Mouse (Mus musculus) layer of hippocampus, adult 2 months (tissue): Measurements from ENCODE around the gene 1110004F10Rik. TPM values are rescaled to one million over a fixed set of nuclear protein-coding genes. Genes with fewer than 3 reads are reported as not detected.

Experiments used
- DNase-seq, 2 experiments: peaks; one replicate each; pipeline ENCODE4 v3.0.0; 2022; ENCODE audit warnings: low spot score in 2 of 2
- H3K27ac ChIP-seq: fragments of 200-600 bp; 2 replicates; pipeline ENCODE4 v1.8.1; 2022
- H3K4me3 ChIP-seq: fragments of 200-600 bp; 2 replicates; pipeline ENCODE4 v1.8.1; 2022; ENCODE audit warnings: mild to moderate bottlenecking
- CTCF ChIP-seq: fragments of 200-600 bp; conservative IDR thresholded peaks from 2 replicates; pipeline ENCODE4 v1.8.1; 2022; ENCODE audit warnings: antibody characterized with exemption, mild to moderate bottlenecking, moderate library complexity
- long read RNA-seq, 2 experiments: library from polyadenylated mRNA; stranded (forward); transcript quantifications; one replicate each; pipeline ENCODE4 v2.0.0; 2021; ENCODE audit warnings: borderline mapping rate in 2 of 2
- total RNA-seq, 2 experiments: library from RNA; stranded (reverse); gene quantifications; 2 replicates each; pipeline ENCODE4 v1.2.3; 2021

The 1110004F10Rik gene
- 100 to 1,000 TPM; 101 to 106 TPM for total RNA-seq
- long read RNA-seq, experiment 1, transcript 1110004F10Rik-201 (5 exons, 1,479 nt): major isoform, 122 of 138 reads
- long read RNA-seq, experiment 1, partial matches to known transcripts: 11 of 138 reads
- long read RNA-seq, experiment 1, other reads (novel, unspliced or antisense): 5 of 138 reads
- long read RNA-seq, experiment 2, transcript 1110004F10Rik-201 (5 exons, 1,479 nt): major isoform, 174 of 200 reads
- long read RNA-seq, experiment 2, partial matches to known transcripts: 11 of 200 reads
- long read RNA-seq, experiment 2, other reads (novel, unspliced or antisense): 8 of 200 reads

DNA sequence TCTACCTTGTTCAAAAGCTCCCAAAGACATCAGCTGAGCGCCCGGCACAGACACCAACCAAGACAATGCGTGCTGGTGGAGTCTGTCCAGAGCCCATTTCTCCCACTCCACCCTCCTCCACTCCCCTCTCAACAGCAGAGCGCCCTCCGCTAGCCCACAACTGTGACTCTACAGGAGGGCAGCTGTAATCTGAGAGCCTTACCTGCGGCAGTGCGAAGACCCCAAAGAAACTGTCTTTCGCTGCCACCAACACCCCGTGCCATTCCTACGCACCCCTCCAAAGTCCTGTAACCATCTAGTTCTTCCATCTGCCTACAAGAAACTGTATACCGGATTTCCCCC is at the start of gene 1110004F10Rik:
Gene 1110004F10Rik (plus strand): TSS at position 202 of the 342 bp plus-strand sequence.
- no peak for DNase-seq
- Histone ChIP-seq H3K4me3 (peak within 1 kb of the TSS; percentile 59), H3K27ac (peak within 1 kb of the TSS; percentile 71)
- TF ChIP-seq CTCF: no peak

DNA sequence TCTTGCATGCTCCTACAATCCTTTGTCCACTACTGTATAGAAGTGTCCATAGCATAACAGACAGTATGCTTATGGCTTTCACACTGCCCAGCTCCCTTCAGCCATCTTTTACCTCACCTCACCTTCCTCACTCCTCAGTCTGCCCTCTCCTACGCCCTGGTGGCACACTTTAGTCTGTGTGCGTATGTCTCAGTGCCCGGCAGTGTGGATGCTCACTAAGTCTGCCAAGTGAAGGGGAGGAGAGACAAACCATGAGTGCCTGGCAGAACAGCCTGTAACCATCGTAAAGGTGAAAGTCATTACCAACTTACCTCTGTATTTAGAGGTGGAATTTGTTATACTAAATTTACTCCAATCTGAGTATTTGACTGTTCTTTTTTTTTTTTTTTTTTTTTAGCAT is 36.5 kb upstream of the 1110004F10Rik start:
- no peak overlapping the region for H3K27ac ChIP-seq
- no peak for TF ChIP-seq CTCF
- H3K4me3 ChIP-seq: no peak overlapping the region
- DNase-seq: no peak

DNA sequence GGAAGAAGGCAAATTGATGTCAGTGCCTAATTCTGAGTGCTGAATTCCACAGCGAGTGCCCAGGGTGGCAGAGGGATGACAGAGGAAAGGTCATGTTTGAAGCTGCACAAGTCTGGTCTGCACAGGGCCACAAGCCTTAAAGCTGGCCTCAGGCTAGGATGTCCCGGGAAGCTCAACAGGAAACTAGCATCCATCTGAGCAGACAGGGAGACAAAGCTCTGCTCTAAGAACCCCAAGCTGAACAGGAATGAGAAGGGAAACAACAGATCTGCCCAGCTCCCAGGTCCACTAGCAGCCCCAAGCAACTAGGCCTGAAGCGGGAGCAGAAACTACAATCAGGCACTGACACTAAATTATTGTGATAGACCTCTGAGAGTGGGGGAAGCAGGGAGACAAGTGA is 9.2 kb upstream of the 1110004F10Rik start:
- no peak for TF ChIP-seq CTCF
- Histone ChIP-seq H3K27ac (peak overlapping the region; percentile 85; the same call in 1 of the 2 replicates), H3K4me3 (peak overlapping the region; percentile 9; the same call in 1 of the 2 replicates)
- no peak for DNase-seq

DNA sequence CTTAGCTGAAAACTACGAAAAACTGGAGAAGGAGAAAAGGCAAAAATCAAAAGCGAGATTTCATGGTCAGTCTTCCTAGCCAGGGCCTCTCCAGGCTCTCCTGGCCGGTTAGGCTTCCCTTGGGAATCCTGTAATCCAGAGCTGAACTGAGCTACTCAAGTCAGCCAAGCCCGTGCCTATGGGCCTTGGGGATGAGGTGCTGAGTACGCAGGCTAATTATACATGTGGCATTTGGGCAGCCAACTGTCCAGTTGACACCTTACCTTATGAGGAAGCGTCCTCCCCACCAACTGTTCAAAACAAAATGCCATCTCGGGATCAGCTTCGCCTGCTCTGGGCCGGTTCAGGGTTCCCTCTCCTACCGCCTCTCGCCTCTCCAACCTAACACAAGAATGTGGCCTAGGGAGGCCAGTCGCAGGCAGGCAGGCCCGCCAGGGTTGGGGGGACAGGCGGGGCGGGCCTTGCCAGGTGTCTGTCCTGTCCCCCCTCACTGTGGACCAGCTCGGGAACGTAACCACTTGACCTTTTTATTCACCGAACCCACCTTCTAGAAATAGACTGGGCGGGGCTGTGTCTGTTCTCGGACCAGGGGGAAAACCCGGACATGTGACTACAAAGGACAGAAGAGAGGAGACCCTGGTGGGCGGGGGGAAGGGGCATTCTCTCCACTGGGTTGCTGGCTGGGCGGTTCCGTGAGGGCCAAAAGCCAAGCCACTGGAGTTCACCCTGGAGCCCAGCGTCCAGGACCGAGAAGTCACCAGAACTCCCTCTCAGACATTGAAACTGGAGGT is 8.4 kb upstream of the 1110004F10Rik start:
- no peak for TF ChIP-seq CTCF
- DNase-seq: no peak
- H3K4me3 ChIP-seq: peak overlapping the region; percentile 58
- H3K27ac ChIP-seq: peak overlapping the region; percentile 85

DNA sequence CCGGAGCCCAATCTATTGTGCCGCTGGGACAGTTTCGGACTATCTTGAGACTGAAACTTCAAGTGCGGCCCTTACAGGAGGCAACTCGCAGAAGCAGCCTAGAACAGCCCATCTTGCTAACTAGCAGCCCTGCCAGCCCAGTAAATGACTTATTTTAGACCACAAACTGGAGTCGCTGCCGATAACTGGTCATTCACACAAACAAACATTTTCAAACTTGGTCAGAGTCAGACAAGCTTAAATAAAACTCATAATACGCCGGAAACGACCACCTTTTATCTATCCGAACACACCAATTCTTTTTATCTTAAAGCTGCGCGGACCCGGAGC is 7.8 kb upstream of the 1110004F10Rik start:
- peak overlapping the region; percentile 58 for H3K4me3 ChIP-seq
- TF ChIP-seq CTCF: no peak
- DNase-seq: no peak
- H3K27ac ChIP-seq: peak overlapping the region; percentile 85

DNA sequence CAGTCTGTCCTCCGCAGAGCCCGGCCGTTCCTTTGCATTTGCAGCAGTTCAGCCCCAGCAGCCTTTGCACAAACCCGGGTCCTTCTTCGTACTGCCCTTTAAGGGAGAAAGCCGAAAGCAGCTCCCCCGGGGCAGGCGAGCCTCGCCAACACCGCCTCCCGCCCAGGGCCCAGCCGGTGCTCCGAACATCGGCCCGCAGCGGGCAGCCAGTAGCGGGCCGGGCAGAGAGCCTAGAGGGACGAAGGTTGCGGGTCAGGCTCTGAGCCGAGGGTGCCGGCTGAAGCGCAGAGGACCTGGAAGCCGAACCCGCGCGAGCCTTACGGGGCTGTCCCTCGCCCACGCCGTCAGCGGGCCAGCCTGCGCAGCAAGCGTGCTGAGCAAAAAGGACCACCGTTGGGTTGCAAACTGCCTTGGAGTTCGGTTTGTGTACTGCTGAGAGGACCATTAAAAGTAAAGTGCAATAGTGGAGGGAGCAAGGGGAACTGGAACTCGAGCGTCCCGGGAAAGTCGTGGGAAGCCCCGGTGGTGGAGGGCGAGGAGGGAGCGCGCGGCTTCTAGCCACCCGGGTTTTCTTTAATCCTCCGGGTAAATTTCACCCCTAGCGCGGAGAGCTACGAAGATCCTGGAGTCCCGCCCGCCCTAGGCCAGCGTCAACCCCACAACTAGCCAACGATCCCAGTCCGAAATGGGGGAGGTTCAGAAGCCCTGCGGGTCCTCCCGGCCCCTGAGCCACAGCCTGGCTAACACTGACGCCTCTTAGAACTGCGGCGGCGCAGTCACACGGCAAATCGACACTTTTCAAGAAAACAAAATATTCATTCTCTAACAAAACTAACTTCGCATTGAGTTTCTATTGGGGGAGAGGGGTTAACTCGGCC is 7.2 kb upstream of the 1110004F10Rik start:
- TF ChIP-seq CTCF: no peak
- no peak for DNase-seq
- peak overlapping the region; percentile 85 for H3K27ac ChIP-seq

DNA sequence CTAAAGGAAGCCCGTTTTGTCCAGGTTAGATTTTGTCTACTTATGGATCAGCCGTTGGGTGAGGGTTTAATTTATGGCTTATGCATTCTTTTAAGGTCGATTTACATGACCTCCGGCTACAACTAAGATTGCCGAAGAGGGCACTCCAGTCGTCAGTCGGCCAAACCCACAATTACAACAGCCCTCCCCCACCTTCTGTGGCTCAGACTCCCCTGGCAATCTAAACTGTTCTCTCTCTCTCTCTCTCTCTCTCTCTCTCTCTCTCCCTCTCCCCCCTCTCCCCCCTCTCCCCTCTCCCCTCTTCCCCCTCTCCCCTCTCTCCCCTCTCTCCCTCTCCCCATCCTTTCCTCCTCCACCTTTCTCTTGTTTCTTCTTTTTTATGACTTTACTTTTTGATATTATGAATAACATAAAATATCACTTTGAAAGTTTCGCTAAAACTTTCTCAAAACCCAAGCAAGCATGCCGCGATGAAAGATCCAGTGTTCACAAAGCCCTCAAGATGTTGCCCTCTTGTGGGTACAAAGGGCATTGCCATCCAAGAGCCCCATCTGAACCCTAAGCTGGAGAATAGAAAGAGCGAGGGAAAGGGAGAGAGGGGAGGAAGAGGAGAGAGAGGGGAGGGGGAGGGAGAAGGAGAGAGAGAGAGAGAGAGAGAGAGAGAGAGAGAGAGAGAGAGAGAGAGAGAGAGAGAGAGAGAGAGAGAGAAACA is 6.4 kb upstream of the 1110004F10Rik start:
- Histone ChIP-seq H3K27ac (peak overlapping the region; percentile 85), H3K4me3 (peak overlapping the region; percentile 58)
- TF ChIP-seq CTCF: peak; percentile 76
- DNase-seq: peak; percentile 62 to 76

More for the DNA sequence above, 7.2 kb upstream of the 1110004F10Rik start:
- H3K4me3 ChIP-seq: peak overlapping the region; percentile 58

DNA sequence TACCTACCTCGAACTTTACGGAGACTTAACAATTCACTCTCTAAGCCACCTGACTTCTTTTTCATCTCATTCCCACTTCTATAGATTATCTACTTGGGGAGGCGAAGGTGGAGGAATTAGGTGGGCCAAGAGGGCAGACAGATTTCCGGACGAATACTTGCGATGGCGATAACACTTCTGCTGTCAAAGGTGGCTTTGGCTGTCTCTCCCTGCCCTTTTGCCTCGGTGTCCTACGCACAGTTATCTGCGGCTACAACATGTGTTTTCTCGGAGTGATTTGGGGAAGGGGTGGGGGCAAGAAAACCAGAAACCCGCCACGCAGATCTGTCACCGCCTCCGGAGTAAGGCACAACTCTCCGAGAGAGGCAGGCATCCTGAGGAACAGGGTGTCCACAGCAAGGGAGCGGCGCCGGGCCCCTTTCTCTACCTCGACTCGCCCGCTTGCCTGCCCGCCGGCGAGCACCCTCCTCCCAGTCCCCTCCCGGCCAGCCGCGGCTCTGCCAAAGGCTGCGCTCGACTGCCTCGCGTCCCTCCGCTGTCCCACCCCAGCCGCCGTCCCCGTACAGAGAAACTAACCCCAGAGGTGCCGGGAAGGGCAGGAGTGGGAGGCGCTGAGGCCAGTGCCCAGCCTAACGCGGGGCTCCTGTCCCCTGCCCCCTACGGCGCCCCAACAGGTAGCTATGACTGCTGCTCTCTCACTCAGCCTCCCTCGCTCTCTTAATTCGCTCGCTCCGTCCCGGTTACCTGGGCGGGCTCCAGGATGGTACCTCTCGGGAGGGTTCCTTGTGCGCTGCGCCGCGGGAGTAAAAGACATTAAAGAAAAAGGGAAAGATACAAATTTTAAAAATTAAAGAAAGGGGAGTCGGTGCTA is 5.6 kb upstream of the 1110004F10Rik start:
- H3K4me3 ChIP-seq: peak overlapping the region; percentile 58
- peak overlapping the region; percentile 85 for H3K27ac ChIP-seq
- TF ChIP-seq CTCF: no peak
- peak in 1 of 2 experiments; percentile 26 for DNase-seq

DNA sequence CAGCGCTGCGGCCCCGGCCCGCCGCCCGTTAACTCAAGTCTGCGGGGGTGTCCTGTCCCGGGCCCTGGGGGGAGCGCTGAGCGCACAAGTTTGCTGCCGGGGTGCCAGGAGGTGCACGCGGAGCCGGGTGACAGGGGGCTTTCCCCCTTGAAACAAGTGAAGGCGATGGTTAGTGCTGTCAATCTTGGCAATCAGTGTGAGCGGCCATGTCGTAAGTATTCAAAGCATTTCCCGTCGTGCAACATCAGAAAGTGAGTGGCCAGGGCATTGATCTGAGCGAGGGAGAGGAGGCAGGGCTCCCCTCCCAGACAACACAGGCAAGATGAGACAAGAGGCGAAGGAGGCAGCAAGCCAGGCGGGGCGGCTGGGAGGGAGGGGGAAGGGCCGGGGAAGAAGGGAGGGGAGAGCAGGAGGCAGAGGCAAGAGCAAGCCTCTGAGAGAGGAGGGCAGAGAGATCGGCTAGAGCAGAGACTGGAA is 4.9 kb upstream of the 1110004F10Rik start:
- H3K4me3 ChIP-seq: peak overlapping the region; percentile 58
- no peak for TF ChIP-seq CTCF
- H3K27ac ChIP-seq: peak overlapping the region; percentile 85
- peak in 1 of 2 experiments; percentile 32 for DNase-seq

DNA sequence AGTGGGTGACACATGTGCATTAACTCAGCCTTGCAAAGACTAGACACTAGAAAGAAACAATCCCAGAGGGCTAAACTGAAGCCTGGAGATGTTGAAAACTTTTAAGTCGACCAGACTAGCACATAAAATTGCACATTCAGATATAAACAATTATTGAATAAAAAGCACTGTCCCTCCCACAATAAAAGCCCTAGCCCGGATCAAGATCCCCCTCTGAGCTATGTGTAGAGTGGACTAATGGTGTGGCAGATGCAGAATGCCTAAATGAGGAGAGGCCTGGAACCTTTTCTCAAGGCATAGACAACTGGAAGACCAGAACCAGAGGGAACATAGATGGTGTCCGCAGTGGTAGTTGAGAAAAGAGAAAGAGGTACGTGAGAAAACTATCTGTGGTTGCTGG is 3.7 kb upstream of the 1110004F10Rik start:
- H3K27ac ChIP-seq: no peak overlapping the region
- H3K4me3 ChIP-seq: no peak overlapping the region
- TF ChIP-seq CTCF: no peak
- DNase-seq: no peak
